Mouse (Mus musculus) embryonic fibroblast, embryonic 13.5 days (primary cell): ENCODE measurements around the gene Ndufaf2.

Experiments used
- CTCF ChIP-seq: IDR thresholded peaks from 2 replicates; pipeline ENCODE4 v1.5.1; 2011; ENCODE audit warnings: mild to moderate bottlenecking, control low read depth, low read length, moderate library complexity, borderline replicate concordance; ENCODE audit not compliant: insufficient read depth
- POLR2A ChIP-seq: IDR thresholded peaks from 2 replicates; pipeline ENCODE4 v1.6.1; 2011; ENCODE audit warnings: low read depth, mild to moderate bottlenecking, control low read depth, low read length, moderate library complexity

DNA sequence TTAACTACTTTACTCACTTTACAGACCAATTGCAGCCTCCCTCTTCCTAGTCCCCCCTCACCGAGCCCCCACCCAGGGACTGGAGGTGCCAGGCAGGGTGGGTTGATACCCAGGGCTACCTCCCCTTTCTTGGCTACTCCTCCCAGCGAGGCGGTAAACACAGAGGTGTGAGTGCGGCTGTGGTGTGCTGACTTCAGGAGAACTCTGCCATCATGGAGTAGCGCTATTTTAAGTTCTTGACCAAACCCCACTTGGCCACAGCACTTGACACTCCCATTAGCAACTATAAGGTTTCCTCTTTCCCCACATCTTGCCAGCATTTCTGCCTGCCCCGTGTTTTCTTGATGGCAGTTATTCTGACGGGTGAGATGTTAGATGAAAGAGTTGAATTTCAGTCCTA is 62.0 kb downstream of the Ndufaf2 start:
- no peak for TF ChIP-seq CTCF
- no peak for TF ChIP-seq POLR2A
